Mouse (Mus musculus) right cerebral cortex, adult 2 months (tissue): ENCODE data around the gene Mphosph10.
A peak's percentile ranks its signal among the peaks of the same experiment; 100 is the strongest.

Source experiments
- DNase-seq, 2 experiments: peaks; one replicate each; pipeline ENCODE4 v3.0.0; 2021 to 2022; ENCODE audit warnings: low spot score in 2 of 2

Gene Mphosph10

GRCm38 (mm10) chr7:64392122-64392818 is at the start of gene Mphosph10, which contains the start of gene Mcee:
Mphosph10 (minus strand) TSS chr7:64392268.
Mcee (plus strand) TSS chr7:64392607.
- peak; percentile 90 to 93 for DNase-seq

- no peak for DNase-seq
These were observed 48.5 kb upstream of the Mphosph10 start for GRCm38 (mm10) chr7:64440519-64440918.

GRCm38 (mm10) chr7:64439595-64440518 is 47.8 kb upstream of the Mphosph10 start:
- DNase-seq: no peak

GRCm38 (mm10) chr7:64424861-64425260 is 32.8 kb upstream of the Mphosph10 start:
- DNase-seq: no peak

- no peak for DNase-seq
These were observed 11.9 kb upstream of the Mphosph10 start for GRCm38 (mm10) chr7:64403989-64404388.

GRCm38 (mm10) chr7:64402452-64402851 is 10.4 kb upstream of the Mphosph10 start:
- DNase-seq: no peak

- DNase-seq: no peak
These were observed 8.7 kb upstream of the Mphosph10 start for GRCm38 (mm10) chr7:64400725-64401124.

- no peak for DNase-seq
These were observed 717 bp upstream of the Mphosph10 start for GRCm38 (mm10) chr7:64392819-64393151.

- DNase-seq: no peak
These were observed 589 bp downstream of the Mphosph10 start for GRCm38 (mm10) chr7:64391479-64391878.

- peak; percentile 90 to 91 for DNase-seq
These were observed 18.1 kb downstream of the Mphosph10 start, which contains the start of gene Fan1 for GRCm38 (mm10) chr7:64373830-64374562. Fan1 (minus strand) TSS chr7:64374095.

- no peak for DNase-seq
These were observed 18.8 kb downstream of the Mphosph10 start for GRCm38 (mm10) chr7:64373147-64373829.

- no peak for DNase-seq
These were observed 19.9 kb downstream of the Mphosph10 start for GRCm38 (mm10) chr7:64371940-64372878.

- no peak for DNase-seq
These were observed 22.2 kb downstream of the Mphosph10 start for GRCm38 (mm10) chr7:64369841-64370240.

GRCm38 (mm10) chr7:64365863-64366262 is 26.2 kb downstream of the Mphosph10 start:
- no peak for DNase-seq

GRCm38 (mm10) chr7:64360586-64360945 is 31.5 kb downstream of the Mphosph10 start:
- peak in 1 of 2 experiments; percentile 41 for DNase-seq

GRCm38 (mm10) chr7:64359943-64360585 is 32.0 kb downstream of the Mphosph10 start:
- no peak for DNase-seq

- DNase-seq: no peak
These were observed 33.4 kb downstream of the Mphosph10 start for GRCm38 (mm10) chr7:64358666-64359065.

- DNase-seq: peak; percentile 37 to 54
These were observed 34.7 kb downstream of the Mphosph10 start for GRCm38 (mm10) chr7:64357405-64357804.

GRCm38 (mm10) chr7:64356661-64357060 is 35.4 kb downstream of the Mphosph10 start:
- DNase-seq: no peak

- DNase-seq: no peak
These were observed 37.9 kb downstream of the Mphosph10 start for GRCm38 (mm10) chr7:64354206-64354605.
